Mouse (Mus musculus) spleen, adult 2 months (tissue): Measurements from ENCODE around the gene Pacs2.

Source experiments
- CTCF ChIP-seq: fragments of 200-500 bp; IDR thresholded peaks from 2 replicates; pipeline ENCODE4 v1.5.1; 2011; ENCODE audit warnings: mild to moderate bottlenecking, inconsistent platforms; ENCODE audit not compliant: insufficient read depth, insufficient read length, insufficient replicate concordance; ENCODE audit errors: extremely low read depth
- POLR2A ChIP-seq: fragments of 200-500 bp; IDR thresholded peaks from 2 replicates; pipeline ENCODE4 v1.6.1; 2011; ENCODE audit warnings: low read depth, low read length, inconsistent platforms

DNA sequence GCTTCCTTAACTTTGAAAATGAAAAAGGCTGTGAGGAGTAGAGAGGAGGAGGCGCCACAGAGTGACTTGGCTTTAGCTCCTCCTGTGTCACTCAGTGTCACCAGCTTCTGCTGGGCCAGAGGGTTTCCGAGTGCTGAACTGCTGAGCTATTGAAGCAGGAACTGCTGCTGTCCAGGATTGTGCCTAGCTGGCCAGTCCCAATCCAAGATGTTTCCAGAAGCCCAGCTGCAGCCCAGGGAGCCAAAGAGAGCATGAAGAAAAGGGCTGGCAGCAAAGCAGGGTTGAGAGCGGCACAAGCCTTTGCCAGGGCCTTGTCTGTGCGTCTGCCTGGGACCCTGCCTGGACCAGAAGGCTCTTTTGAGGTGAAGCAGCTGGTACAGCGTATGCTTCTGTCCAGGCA, 33.8 kb downstream of the Pacs2 start:
- TF ChIP-seq CTCF (no peak), POLR2A (no peak)
